Mouse (Mus musculus) CH12F3 (cell line): ENCODE data around the gene Arid3c.

Experiments used
- in situ Hi-C: fragments of 300-500 bp; cut with MboI; formaldehyde crosslinking; loops from 2 replicates; pipeline ENCODE4 v1.14.3; 2020; ENCODE audit warnings: low sequenced_read_pairs

Gene Arid3c

DNA sequence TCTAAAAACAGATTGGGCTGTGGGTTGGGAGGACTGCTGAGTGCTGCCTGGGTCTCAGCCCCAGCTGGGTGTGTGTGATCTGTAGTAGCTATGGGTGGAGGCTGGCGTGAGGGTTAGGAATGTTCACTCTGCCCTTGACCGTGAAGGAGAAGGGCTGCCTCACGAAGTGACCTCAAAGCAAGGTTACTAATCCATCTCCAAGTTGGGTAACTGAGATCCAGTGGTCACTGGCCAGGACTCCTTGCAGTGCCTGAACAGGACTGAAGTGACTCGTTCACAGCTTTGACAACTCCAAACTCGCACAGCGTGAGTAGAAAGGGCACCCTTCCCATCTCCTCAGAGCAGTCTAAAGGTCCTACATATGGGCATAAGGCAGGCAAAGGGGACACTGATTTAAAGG is 52.1 kb downstream of the Arid3c start:
- in situ Hi-C loops = no loop called here

DNA sequence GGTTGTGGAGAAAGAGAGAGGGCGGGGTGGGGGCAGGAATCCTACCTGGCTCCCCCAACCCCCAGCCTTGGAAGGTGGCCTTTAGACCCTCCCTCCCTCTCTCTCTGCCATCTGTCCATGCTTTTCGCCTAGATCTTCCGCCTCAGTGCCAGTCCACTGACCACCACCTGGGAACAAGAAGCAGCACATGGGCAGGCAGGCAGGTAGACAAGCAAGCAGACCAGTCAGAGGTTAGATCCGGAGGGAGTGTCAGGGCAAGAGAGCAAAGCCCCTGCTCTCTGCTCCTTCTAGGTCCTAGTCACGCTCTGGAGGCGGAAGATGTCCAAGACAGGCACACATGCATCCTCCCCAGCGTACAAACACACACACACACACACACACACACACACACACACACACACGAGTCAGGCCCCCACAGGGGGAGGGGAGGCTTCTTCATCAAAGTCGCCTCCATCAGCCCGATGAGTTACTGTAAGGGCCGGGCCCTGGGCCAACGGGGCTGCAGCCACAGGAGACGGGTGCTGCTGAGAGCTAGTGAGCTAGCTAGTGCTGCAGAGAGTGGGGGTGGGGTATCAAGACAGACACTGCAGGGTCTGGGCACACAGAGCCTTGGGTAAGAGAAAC is 53.8 kb downstream of the Arid3c start:
- in situ Hi-C loops = no loop called here

DNA sequence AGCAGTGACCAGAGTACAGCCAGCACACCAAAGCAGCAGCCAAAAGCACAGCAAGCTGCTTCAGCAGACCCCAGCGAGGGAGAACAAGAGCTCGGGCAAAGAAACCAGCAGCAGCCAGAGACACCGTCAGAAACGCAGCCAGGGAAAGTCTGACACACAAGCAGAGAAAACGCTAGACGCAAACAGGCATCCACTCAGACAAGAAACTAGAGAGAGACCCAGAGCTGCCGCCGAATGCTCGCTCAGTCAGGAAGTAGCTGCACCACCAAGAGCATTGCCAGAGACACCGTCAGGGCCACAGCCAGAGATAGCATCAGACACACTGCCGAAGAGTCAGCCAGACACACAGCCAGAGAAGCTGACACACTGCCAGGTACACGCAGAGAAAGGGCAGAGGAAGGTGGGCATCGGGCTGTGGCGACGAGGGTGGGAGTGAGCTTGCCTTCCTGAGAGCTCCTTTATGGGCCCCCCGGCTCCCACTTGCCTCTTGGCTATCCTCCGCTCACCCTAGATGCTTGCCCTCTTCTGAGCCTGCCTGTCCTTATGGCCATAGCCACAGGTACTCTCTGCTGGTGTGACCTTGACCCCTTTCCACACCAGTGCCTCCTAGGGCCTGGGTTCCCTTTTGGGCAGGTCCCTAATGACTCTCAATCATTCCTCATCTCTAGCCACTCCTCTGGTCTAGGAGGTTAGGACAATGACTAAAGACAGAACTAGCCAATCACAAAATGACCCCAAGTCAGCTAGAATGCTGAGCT is 54.5 kb downstream of the Arid3c start:
- in situ Hi-C loops = no loop called here
